In the genomic region with DNA sequence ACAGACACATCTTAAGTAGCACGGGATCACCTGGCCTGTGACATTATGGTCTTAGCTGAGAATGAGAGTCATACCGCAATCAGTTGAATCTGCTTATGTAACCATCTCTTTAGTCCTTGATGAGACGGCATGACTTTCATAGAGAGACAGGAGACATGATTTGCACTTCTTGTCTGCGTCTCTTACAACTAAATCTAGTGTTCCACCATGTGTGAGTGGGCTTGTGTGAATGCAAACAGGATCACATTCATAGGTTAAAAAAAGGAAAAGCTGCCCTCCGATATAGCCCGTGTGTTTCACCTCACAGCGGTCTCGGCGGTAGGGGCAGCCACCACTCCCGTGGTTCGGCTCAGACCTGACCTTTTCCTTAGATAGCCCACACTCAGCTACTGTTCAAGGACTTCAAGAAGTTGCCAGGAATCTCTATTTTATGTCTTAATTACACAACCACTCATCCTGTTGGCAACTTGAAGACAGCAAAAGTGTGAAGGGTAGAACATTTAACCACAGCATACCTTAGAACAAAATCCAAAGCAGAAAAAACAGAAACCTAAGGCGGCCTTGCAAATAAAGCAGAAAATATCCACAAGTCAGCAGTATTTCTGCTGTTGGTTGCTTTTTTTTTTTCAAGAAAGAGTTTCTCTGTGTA, we compare ENCODE assay signal across 16 mouse cellular contexts. TPM values are rescaled to one million over a fixed set of nuclear protein-coding genes. Genes with fewer than 3 reads are reported as not detected.
DNase-seq lines count a peak whose midpoint lies in the region; ATAC-seq lines count a peak whose summit lies in the region.
"Had no signal": no experiment of that assay in that cellular context is flagged by ENCODE, and none has a peak within 500 bp of the region (broad histone marks: within the 10 kb centered on the region; RNA-seq: fewer than 3 reads in every experiment).

No protein-coding gene starts in this region.

- peak; percentile 87 for ATAC-seq in frontal cortex, adult (ENCODE audit: low TSS enrichment)
- ATAC-seq: activated CD4-positive, CD25-positive, alpha-beta regulatory T cell, adult 4 months; forebrain, embryonic 14.5 days; midbrain, embryonic 13.5 days had no signal

- DNase-seq in frontal cortex, postnatal 14 days (ENCODE audit: low spot score in 2 of 2) = no peak
- DNase-seq in left cerebral cortex, adult 11 months (ENCODE audit: low spot score) = peak; percentile 36
- no peak for DNase-seq in left cerebral cortex, postnatal 10 days (ENCODE audit: extremely low spot score in 1 of 2, low spot score in 2 of 2)
- DNase-seq in right cerebral cortex, adult 18-20 months = peak; percentile 62
- DNase-seq in right cerebral cortex, postnatal 14 days = no peak
- peak; percentile 74 for DNase-seq in telencephalon, adult 2 months (ENCODE audit: low read depth, low spot score)
- no peak for DNase-seq in adrenal gland, postnatal 4 days (ENCODE audit: low spot score in 2 of 2)
- DNase-seq: adrenal gland, adult 8-10 months; cerebellum, adult 8-10 months; cerebellum, postnatal 36 days; gastrocnemius, postnatal 36 days; heart, postnatal 4 days had no signal

- intact Hi-C loops in left cerebral cortex, postnatal 10 days (cut with DNase I) = no loop called here

RNA-seq across cellular contexts. Expression of a gene that starts 49.1 kb away (rescaled TPM):
- total RNA-seq in left cerebral cortex, postnatal 10 days (2021) = 10 to 100 TPM; 70.3 to 73.6 TPM
- total RNA-seq in adrenal gland, postnatal 4 days (2021) = 1 to 10 TPM; 7.9 to 8.6 TPM

Comparison
In these comparisons a context has a peak if more than half of its experiments do, and no peak if none do; other contexts are left out.
1. DNase-seq: peak in left cerebral cortex, adult 11 months (single experiment), right cerebral cortex, adult 18-20 months (single experiment) and telencephalon, adult 2 months (single experiment); none in frontal cortex, postnatal 14 days (0 of 2), left cerebral cortex, postnatal 10 days (0 of 2), right cerebral cortex, postnatal 14 days (single experiment) and adrenal gland, postnatal 4 days (0 of 2).
2. RNA of a gene that starts 49.1 kb away (total RNA-seq): 70.3 to 73.6 TPM in left cerebral cortex, postnatal 10 days; 7.9 to 8.6 TPM in adrenal gland, postnatal 4 days; every median in the first group is over 4 times any median in the second.